Mouse (Mus musculus) erythroblast, embryonic 14.5 days (primary cell): ENCODE results near the gene Rft1. TPM values are rescaled to one million over a fixed set of nuclear protein-coding genes. Genes with fewer than 3 reads are reported as not detected.
"Not testable (repeated sequence)": the region's sequence is repeated elsewhere in the genome, so short reads cannot be mapped to it uniquely, and the experiment has no call there.

Experiments used
- H3K27me3 ChIP-seq: 2 replicates; pipeline ENCODE4 v1.6.1; 2012; ENCODE audit warnings: inconsistent platforms; ENCODE audit not compliant: control insufficient read depth
- H3K36me3 ChIP-seq: 2 replicates; pipeline ENCODE4 v1.6.1; 2012; ENCODE audit warnings: mild to moderate bottlenecking, inconsistent platforms; ENCODE audit not compliant: control insufficient read depth
- H3K4me1 ChIP-seq: 2 replicates; pipeline ENCODE4 v1.6.1; 2012; ENCODE audit warnings: inconsistent platforms; ENCODE audit not compliant: control insufficient read depth
- H3K4me3 ChIP-seq: replicated peaks from 2 replicates; pipeline ENCODE3; 2012; ENCODE audit warnings: moderate library complexity, mild to moderate bottlenecking, inconsistent platforms
- H3K9me3 ChIP-seq: 2 replicates; pipeline ENCODE4 v1.6.1; 2012; ENCODE audit warnings: low read length, inconsistent platforms, mixed read lengths; ENCODE audit not compliant: control insufficient read depth
- GATA1 ChIP-seq: IDR thresholded peaks from 2 replicates; pipeline ENCODE4 v1.6.1; 2012; ENCODE audit warnings: low read length, inconsistent platforms, mixed read lengths
- TAL1 ChIP-seq: IDR thresholded peaks from 3 replicates; pipeline ENCODE4 v1.6.1; 2012; ENCODE audit warnings: low read length, inconsistent platforms, mixed read lengths
- polyA plus RNA-seq: library from polyadenylated mRNA; stranded (reverse); fragments of >175 nt; gene quantifications from 2 replicates; pipeline ENCODE4 v1.2.3, GENCODE M21; 2012

Gene Rft1
- polyA plus RNA-seq, 1 experiment = 0.05 TPM

GRCm38 (mm10) chr14:30704098-30704855 lies 50.1 kb downstream of the Rft1 start:
- no peak for TF ChIP-seq TAL1
- TF ChIP-seq GATA1 = no peak
- H3K9me3 ChIP-seq = no peaks in the 10 kb centered on the region
- no peaks in the 10 kb centered on the region for H3K36me3 ChIP-seq
- H3K27me3 ChIP-seq = no peaks in the 10 kb centered on the region
- peaks cover 27% of the 10 kb centered on the region for H3K4me1 ChIP-seq
- no peak overlapping the region for H3K4me3 ChIP-seq

- H3K4me3 ChIP-seq = no peak overlapping the region
- H3K27me3 ChIP-seq = peaks cover 13% of the 10 kb centered on the region
- no peaks in the 10 kb centered on the region for H3K9me3 ChIP-seq
- TF ChIP-seq TAL1 (no peak), GATA1 (no peak)
- peaks cover 29% of the 10 kb centered on the region for H3K4me1 ChIP-seq
- no peaks in the 10 kb centered on the region for H3K36me3 ChIP-seq
Measured at GRCm38 (mm10) chr14:30711892-30712291, 57.7 kb downstream of the Rft1 start.

GRCm38 (mm10) chr14:30713769-30714168 lies 59.6 kb downstream of the Rft1 start:
- peaks cover 13% of the 10 kb centered on the region for H3K27me3 ChIP-seq
- H3K9me3 ChIP-seq = no peaks in the 10 kb centered on the region
- peaks cover 33% of the 10 kb centered on the region for H3K4me1 ChIP-seq
- TF ChIP-seq TAL1 (no peak), GATA1 (no peak)
- H3K36me3 ChIP-seq = peaks cover 2% of the 10 kb centered on the region
- no peak overlapping the region for H3K4me3 ChIP-seq

GRCm38 (mm10) chr14:30714799-30715617 lies 60.8 kb downstream of the Rft1 start, which contains the start of gene Sfmbt1:
Gene Sfmbt1 (plus strand): TSS chr14:30714849.
- Histone ChIP-seq H3K27me3 (peaks cover 13% of the 10 kb centered on the region), H3K4me3 (peak within 1 kb of the TSS; percentile 72), H3K36me3 (peaks cover 3% of the 10 kb centered on the region), H3K9me3 (no peaks in the 10 kb centered on the region), H3K4me1 (peaks cover 41% of the 10 kb centered on the region)
- no peak for TF ChIP-seq TAL1

DNA sequence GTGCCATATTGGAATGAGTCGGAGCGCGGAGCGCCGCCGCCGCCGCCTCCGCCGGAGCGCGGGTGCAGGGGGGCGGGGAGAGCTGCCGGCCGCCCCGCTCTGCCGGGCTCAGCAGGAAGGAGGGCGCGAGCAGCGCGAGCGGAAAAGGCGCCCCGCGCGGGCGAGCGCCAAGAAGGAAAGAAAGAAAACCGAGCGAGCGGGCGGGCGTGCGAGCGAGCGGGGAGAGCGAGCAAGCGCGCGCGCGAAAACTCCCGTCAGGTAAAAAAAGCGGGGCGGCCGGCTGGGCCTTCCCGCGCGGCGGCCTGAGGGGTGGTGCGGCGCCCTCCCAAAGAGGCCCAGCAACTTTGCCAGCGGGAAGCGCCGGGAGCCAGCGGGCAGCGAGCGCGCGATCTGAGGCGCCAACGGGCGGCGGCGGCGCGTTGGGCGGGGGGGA lies 61.5 kb downstream of the Rft1 start:
- H3K27me3 ChIP-seq = peaks cover 13% of the 10 kb centered on the region
- peaks cover 3% of the 10 kb centered on the region for H3K36me3 ChIP-seq
- no peak for TF ChIP-seq GATA1
- no peak for TF ChIP-seq TAL1
- peak overlapping the region; percentile 72 for H3K4me3 ChIP-seq
- no peaks in the 10 kb centered on the region for H3K9me3 ChIP-seq
- peaks cover 36% of the 10 kb centered on the region for H3K4me1 ChIP-seq

GRCm38 (mm10) chr14:30716051-30716952 lies 62.1 kb downstream of the Rft1 start:
- no peak for TF ChIP-seq GATA1
- TF ChIP-seq TAL1 = no peak
- H3K4me3 ChIP-seq = peak overlapping the region; percentile 72
- H3K36me3 ChIP-seq = peaks cover 3% of the 10 kb centered on the region
- peaks cover 13% of the 10 kb centered on the region for H3K27me3 ChIP-seq
- H3K9me3 ChIP-seq = no peaks in the 10 kb centered on the region
- H3K4me1 ChIP-seq = peaks cover 34% of the 10 kb centered on the region

DNA sequence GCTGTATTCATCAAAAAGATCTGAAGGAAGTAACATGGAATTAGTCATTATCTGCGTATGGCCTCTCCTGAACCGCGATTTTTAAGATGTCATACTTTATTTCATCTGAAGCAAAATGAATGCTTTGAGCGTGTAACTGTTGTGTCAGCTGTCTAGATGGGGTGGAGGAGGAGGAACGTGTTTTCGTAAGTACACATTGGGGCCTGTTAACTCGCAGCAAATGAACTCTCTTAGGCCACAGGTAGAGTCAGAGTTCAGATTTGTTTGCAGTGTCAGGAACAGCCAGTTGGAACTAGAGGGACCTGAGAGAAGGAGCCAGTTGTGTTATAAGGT lies 62.8 kb downstream of the Rft1 start:
- peaks cover 3% of the 10 kb centered on the region for H3K36me3 ChIP-seq
- H3K4me3 ChIP-seq = peak overlapping the region; percentile 72

GRCm38 (mm10) chr14:30718696-30719095 lies 64.5 kb downstream of the Rft1 start:
- peaks cover 34% of the 10 kb centered on the region for H3K4me1 ChIP-seq
- H3K27me3 ChIP-seq = peaks cover 13% of the 10 kb centered on the region
- H3K4me3 ChIP-seq, H3K9me3 ChIP-seq, H3K36me3 ChIP-seq: not testable (repeated sequence)

More for the DNA sequence above, 62.8 kb downstream of the Rft1 start:
- H3K4me1 ChIP-seq = peaks cover 34% of the 10 kb centered on the region
- no peaks in the 10 kb centered on the region for H3K9me3 ChIP-seq
- peaks cover 13% of the 10 kb centered on the region for H3K27me3 ChIP-seq
- no peak for TF ChIP-seq GATA1
- no peak for TF ChIP-seq TAL1

DNA sequence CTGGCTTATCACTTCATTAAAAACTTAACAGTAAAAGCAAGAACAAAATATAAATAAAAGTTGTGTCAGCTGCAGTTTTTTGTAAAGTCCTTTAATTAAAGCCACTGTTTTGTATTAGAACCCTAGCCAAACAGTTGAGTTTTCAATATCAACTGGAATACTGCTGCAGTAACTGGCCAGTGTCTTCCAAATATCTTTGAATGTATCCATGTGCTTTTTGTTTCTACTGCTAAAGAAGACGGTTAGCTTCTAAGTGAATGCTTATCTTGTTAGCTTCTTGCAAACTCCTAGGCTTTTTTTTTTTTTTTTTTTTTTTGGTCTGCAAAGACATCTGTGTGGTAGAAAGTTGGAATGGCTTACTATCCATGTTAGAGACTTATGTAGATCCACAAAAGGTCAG lies 65.4 kb downstream of the Rft1 start:
- Histone ChIP-seq H3K9me3 (no peaks in the 10 kb centered on the region), H3K36me3 (peaks cover 3% of the 10 kb centered on the region), H3K4me3 (no peak overlapping the region), H3K4me1 (peaks cover 35% of the 10 kb centered on the region), H3K27me3 (peaks cover 9% of the 10 kb centered on the region)
- TF ChIP-seq TAL1 = no peak
- TF ChIP-seq GATA1 = no peak
